Mouse (Mus musculus): ENCODE results near the gene Rgl1.

Rgl1 gene

DNA sequence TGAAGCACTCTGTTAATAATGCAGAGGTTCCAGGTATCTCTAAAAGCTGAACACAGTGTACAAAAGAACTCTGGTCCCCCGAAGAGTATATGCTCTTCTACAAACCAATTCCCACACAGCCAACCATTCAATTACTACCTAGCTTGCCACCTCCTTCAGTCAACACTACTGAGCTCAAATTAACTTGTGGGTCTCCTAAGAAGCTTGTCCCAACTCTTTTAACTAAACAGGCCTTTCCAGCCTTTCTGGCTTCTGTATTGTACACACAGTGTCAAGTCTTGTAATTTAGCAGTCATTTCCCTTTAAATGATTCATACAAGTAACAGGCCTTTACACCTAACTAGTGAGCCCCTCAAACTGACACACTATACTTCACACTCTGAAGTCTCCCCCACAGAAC is 48.8 kb downstream of the Rgl1 start:
- DNase-seq (ENCODE audit: low spot score), result no peak

DNA sequence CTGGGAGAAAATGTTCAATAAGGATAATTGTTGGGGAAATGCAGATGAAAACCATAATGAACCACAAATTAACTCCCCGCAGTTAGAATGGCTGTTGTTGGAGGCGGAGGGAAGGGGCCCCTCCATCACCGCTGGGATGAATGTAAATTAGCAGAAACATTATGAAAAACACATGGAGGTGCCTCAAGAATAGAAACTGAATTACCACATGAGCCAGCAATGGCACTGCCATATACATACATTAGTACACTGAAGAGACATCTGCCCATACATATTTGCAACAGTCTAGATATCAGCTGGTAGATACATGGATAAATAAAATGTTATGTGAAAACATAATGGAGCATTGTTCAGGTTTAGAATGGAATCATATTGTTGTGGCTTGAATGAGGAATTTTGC is 51.7 kb downstream of the Rgl1 start:
- DNase-seq (ENCODE audit: low spot score), result no peak

- peak; percentile 18 for DNase-seq (ENCODE audit: low spot score)
These were observed 52.2 kb downstream of the Rgl1 start for GRCm38 (mm10) chr1:152713924-152714323.

DNA sequence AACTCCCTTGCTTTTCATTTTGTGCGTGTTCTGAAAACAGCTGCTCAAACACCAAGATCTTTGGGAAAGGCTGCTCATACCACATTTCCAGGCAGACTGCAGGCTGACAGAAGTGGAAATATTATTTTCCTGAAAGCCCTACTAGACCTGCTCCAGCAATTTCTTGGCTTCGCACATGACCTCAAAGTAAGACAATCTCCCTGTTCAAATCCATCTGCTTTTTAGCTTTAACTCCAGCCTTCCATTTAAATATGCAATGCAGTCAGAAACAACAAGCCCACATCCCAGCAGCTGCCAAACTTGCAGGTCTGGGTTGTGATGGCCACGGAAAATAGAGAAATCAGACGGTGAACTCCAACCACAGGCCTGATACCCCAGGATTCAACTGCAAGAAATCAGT is 55.1 kb downstream of the Rgl1 start:
- DNase-seq (ENCODE audit: low spot score), result no peak

DNA sequence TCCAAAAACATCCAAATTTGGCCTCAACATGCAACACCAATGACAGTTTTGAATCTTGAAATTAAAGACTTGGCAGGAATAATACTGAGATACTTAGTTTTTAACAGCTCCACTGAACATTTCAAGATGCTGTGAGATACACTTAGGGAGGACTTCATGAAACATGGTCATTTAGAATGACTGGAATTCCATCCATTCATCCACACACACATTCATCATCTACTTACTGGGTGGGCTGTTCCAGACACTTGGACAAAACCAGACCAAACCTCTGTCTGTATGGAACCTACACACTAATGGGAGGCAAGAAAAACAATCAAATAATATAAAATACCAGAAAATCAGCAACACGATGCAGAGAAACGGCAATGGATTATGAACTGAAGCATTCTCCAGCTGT is 58.6 kb downstream of the Rgl1 start:
- DNase-seq (ENCODE audit: low spot score), result no peak

- no peak for DNase-seq (ENCODE audit: low spot score)
These were observed 62.2 kb downstream of the Rgl1 start for GRCm38 (mm10) chr1:152703941-152704340.

DNA sequence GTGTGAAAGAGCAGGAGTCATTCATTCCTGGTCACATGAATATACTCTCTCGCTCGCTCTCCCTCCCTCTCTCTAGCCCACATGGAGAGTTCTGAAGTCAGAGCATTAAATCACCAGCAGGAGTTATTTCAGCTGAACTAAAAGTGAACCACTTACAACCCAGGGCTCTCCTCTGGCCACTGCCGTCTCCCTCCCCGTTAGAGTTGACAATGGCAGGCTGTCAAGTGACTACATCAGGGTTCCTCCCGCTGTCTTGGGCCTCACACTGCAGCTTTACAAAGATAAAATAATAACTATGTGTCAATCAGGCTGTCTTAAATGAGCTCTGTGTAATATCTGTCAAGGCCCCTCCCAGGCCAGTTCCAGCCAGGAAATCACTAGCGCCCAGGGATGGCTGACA is 63.2 kb downstream of the Rgl1 start:
- DNase-seq (ENCODE audit: low spot score), result peak; percentile 54

DNA sequence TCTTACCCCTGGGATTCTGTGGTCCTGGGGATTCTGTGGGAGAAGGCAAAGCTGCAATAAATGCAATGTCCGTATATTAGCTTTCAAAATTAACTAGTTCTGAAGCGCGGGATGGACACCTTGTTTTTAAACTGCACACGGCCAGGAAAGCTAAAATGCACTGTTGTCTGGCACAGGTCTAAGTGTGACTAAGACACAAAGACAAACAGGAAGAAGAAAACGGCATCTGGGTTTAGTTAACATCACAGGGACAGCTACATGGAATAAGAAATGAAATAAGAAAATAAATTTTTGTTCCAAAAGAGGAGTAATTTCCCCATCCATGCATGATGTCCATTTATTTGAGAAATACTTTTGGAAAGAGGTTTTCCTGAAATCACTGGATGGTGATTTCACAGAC is 65.1 kb downstream of the Rgl1 start:
- DNase-seq (ENCODE audit: low spot score), result no peak

DNA sequence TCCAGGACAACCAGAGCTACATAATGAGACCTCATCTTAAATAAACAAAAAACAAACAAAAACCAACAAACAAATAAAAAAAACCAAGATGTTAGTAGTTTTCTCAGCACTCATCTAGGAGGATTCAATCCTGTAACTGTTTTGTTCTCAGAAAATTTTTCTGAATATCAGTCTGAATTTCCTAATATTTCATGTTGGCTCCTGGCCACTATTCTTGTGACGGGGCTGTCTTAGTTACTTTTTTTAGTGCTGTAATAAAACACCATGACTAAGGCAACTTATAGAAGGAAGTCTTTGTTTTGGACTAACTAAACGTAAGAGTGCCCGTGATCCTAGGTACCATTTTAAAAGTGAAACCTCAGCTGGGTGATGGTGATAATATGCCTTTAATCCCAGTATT is 68.8 kb downstream of the Rgl1 start:
- DNase-seq (ENCODE audit: low spot score), result peak; percentile 51

DNA sequence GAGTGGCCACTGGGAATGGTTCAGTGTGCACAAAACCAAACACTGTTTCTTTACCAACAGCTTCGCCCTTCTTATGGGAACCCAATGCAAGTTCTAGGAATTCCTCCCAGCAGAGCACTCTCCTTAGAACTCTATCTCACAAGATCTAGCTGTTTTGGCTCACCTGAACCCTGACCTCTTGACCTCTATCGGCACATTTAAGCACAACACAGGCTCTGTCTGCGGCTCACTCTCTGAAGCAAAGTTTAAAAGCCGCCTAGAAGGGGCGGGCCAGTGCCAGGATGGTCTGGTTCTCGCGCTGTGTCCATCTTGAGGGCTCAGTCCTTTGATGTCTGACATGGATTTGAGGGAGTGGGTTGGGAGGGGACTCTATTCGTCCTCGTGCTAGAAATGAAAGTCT is 70.7 kb downstream of the Rgl1 start:
- DNase-seq (ENCODE audit: low spot score), result no peak

- DNase-seq (ENCODE audit: low spot score), result no peak
These were observed 76.2 kb downstream of the Rgl1 start for GRCm38 (mm10) chr1:152689968-152690367.

DNA sequence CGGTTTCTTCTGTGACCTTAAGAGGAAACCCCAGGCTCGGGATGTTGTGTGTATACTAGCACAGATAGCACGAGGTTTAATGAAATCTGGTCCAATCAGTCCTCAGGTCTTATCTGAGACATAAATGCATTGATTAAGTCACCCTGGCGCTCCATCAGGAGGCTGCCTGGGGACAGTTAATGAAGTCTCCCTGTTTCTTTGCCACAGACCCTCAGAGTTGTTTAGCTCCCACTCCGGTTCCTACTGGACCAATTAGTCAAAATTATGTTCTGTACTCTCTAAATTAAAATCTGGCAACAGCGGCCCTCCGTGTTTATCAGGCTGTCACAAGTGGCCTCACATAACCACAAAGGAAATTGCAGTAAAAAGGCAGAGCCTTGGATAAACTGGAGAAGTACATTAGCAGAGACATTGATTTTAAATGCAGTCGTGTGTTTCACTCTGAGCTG is 78.4 kb downstream of the Rgl1 start:
- DNase-seq (ENCODE audit: low spot score), result no peak

- DNase-seq (ENCODE audit: low spot score), result peak; percentile 58
These were observed 78.9 kb downstream of the Rgl1 start for GRCm38 (mm10) chr1:152687099-152687730.

DNA sequence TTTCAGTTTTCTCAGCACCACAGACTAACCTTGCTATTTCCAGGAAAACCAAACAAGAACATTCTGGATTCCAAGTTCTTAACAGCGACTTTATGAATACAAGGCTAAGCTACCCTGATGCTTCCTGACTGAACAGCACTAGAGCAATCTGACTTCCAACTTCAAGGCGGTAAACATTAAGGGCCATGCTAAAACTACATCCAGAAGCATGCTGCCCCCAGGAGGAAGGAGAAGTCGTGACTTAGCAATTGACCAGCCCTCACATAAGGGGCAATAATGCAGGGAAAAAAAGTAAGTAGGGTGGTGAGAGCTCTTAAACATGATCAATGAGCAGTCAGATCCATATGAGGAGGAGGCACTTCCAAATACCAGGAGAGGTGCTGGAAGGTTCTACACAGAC is 80.6 kb downstream of the Rgl1 start:
- DNase-seq (ENCODE audit: low spot score), result no peak

GRCm38 (mm10) chr1:152682368-152683194 is 83.6 kb downstream of the Rgl1 start:
- DNase-seq (ENCODE audit: low spot score), result peak; percentile 96

- peak; percentile 81 for DNase-seq (ENCODE audit: low spot score)
These were observed 84.3 kb downstream of the Rgl1 start for GRCm38 (mm10) chr1:152681676-152682367.

DNA sequence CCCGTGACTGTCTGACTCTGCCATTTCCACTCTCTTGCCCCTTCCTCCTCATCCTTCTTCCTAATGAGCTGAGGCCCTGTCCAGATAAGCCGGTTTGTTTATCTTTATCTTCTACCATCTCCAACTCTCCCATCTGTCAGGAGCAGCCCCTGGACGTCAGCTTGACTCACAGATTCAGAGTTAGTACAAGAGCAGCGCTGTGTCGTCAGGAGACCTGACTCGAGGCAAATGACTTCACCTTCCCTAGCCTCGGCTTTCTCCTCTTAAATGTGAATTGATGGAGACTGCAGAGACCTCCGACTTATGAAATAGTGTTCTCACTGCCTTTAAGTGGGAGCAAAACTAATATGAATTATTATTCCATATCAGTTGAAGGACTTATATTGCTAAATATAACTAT is 85.0 kb downstream of the Rgl1 start:
- DNase-seq (ENCODE audit: low spot score), result no peak

DNA sequence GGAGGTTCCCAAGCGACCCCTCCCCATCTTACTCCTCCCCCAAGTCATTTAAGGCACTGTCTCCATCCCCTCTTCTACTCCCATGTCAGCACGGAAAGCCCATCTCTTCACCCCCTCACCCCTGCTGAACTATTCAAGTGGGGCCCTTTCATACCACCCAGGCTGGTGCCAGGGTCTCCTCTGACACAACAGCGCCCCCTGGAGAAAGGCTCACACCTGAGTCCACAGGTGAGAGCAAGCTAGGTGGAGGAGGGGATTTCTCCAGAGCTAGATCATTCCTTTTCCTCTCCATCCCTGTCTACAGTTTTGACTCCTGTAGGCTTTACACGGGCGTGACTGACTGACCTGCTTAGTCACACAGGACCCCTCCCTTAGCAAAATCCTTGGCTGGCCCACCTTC is 87.7 kb downstream of the Rgl1 start:
- no peak for DNase-seq (ENCODE audit: low spot score)

- peak; percentile 84 for DNase-seq (ENCODE audit: low spot score)
These were observed 88.5 kb downstream of the Rgl1 start for GRCm38 (mm10) chr1:152677482-152678211.

DNA sequence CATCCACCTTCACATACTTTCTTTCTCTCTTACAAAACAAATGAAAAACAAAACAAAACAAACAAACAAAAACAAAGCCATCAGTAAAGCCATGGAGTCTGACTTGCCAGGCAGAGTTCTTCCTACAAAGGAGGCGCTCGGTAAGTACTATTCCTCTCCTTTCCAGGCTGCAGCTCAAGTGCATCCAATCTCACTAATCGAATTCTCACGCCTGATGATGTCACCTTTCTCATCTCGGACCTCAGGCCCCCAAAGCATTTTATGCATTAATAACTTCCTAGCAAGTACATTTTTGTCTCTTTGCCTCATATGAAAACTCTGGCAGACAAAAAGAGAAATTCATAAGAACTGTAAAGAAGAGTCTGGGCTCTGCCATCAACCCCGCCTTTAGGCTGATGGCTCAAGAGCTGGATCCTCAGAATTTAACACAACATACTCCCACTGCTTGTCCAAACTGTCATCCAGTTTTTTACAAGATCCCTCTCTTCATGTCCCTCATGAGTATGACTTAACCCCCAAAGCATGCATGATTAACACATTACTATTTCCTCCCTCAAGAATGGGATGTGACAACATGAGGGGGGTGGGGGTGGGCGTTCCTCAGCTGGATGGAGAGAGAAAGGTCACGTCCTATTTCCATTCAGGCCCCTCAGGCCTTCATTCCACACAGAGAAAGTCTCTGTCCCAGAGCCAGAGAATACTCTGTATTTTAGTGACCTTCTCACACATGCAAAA is 96.5 kb downstream of the Rgl1 start:
- no peak for DNase-seq (ENCODE audit: low spot score)

- no peak for DNase-seq (ENCODE audit: low spot score)
These were observed 105.7 kb downstream of the Rgl1 start for GRCm38 (mm10) chr1:152660436-152660835.

- DNase-seq (ENCODE audit: low spot score), result no peak
These were observed 106.2 kb downstream of the Rgl1 start for GRCm38 (mm10) chr1:152659961-152660360.

Data from adipocyte (in vitro differentiated cells).